Mouse (Mus musculus) cerebellum, postnatal 14 days (tissue): ENCODE results near the gene Stam2.
A peak's percentile ranks its signal among the peaks of the same experiment; 100 is the strongest.

Experiments
- DNase-seq, 2 experiments: peaks; one replicate each; pipeline ENCODE4 v3.0.0; 2021; ENCODE audit warnings: mixed read lengths in 2 of 2

The Stam2 gene

DNA sequence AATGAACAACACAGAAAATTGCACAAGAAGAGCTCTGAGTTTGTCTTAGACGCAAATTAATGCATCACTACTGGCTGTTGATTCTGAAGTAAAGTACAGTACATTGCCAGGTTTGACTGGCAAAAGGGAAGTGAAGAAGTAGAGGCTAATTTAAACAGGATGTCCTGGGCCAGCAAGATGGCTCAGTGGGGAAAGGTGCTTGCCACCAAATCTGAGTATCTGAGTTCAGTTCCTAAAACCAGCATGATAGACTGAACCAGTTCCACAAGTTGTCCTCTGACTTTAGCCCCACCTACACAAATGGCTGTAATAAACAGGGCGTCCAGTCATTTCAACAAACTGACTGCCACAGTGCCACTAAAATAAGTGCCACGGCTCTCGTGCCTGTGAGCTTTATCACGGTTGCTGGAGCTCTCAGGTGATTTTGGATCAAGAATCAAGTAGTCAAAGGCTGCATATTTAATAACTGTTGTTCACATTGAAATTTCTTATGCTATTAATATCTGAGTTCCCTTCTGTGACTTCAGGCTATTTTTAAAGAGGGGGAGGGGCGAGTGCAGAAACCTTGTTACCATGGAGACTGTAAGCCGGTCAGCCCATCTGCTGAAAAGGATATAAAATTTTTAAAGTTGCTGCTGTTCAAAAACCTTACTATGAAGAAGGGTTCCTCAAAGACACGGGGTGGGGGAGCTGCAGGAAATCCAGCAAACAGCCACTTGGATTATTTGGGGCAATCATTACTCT, 94.7 kb downstream of the Stam2 start:
- peak; percentile 55 to 57 for DNase-seq

DNA sequence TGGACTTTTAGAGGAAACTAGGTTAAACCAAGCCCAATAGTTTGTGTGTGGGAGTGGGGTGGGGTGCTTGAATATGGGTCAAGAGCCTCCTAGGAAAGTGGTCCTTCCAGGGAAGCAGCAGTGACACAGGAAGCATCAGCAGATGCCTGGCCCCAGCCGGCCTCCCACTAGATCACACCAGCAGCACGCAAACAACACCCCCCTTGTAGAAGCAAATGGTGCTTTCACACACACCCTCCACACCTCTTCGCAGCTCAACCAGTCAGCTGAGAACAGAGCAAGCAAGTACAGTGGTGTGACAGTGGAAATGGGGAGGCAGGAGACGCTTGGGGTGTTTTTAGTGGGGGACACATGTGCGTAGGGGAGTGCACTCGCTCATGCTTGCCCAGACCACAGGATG, 98.4 kb downstream of the Stam2 start:
- DNase-seq, result no peak
